Mouse (Mus musculus) liver, embryonic 11.5 days (tissue): ENCODE results near the gene Nrxn3. TPM values are rescaled to one million over a fixed set of nuclear protein-coding genes. Genes with fewer than 3 reads are reported as not detected.

Source experiments
- ATAC-seq: fragments of 200-750 bp; cut with Nextera tagmentation; replicated peaks from 2 replicates; pipeline ENCODE4 v1.8.0; 2017; ENCODE audit warnings: moderate number of reproducible peaks, mild to moderate bottlenecking, moderate TSS enrichment, moderate library complexity; ENCODE audit not compliant: low FRiP score
- DNase-seq: peaks from one replicate; pipeline ENCODE4 v3.0.0-alpha.2; 2017; ENCODE audit warnings: low spot score
- H3K27ac ChIP-seq: fragments of 300-500 bp; sonication (generic); 2 replicates; pipeline ENCODE4 v1.5.1; 2014; ENCODE audit warnings: mild to moderate bottlenecking, low read depth, low read length, control low read depth
- H3K27me3 ChIP-seq: fragments of 300-500 bp; sonication (generic); replicated peaks from 2 replicates; pipeline ENCODE4 v1.6.1; 2014; ENCODE audit warnings: low read length, mixed read lengths; ENCODE audit not compliant: control insufficient read depth, insufficient read depth
- H3K36me3 ChIP-seq: fragments of 300-500 bp; sonication (generic); 2 replicates; pipeline ENCODE4 v1.6.1; 2014; ENCODE audit warnings: mild to moderate bottlenecking, low read length, moderate library complexity, mixed read lengths; ENCODE audit not compliant: control insufficient read depth, insufficient read depth
- H3K4me1 ChIP-seq: fragments of 300-500 bp; sonication (generic); replicated peaks from 2 replicates; pipeline ENCODE4 v1.6.1; 2014; ENCODE audit warnings: low read length, mixed read lengths; ENCODE audit not compliant: control insufficient read depth, insufficient read depth
- H3K4me2 ChIP-seq: fragments of 300-500 bp; sonication (generic); 2 replicates; pipeline ENCODE4 v1.6.1; 2014; ENCODE audit warnings: mild to moderate bottlenecking, control low read depth, moderate library complexity
- H3K4me3 ChIP-seq: fragments of 300-500 bp; sonication (generic); 2 replicates; pipeline ENCODE4 v1.5.1; 2014; ENCODE audit warnings: low read depth, low read length, control low read depth
- H3K9ac ChIP-seq: fragments of 300-500 bp; sonication (generic); 2 replicates; pipeline ENCODE4 v1.6.1; 2014; ENCODE audit warnings: low read depth, low read length, control low read depth
- H3K9me3 ChIP-seq: fragments of 300-500 bp; sonication (generic); 2 replicates; pipeline ENCODE4 v1.6.1; 2016; ENCODE audit warnings: low read length, inconsistent platforms, mixed read lengths; ENCODE audit not compliant: control insufficient read depth
- WGBS: fragments of 180-500 bp; shearing (Covaris S2); extraction: QIAGEN DNeasy Blood & Tissue Kit; methylation state at CpG from one replicate; pipeline ENCODE4 v1.1.7; 2014; 5-methylcytosine and 5-hydroxymethylcytosine counted together
- polyA plus RNA-seq: library from polyadenylated mRNA; unstranded; fragments of >200 nt; fragmentation: Nextera tagmentation; extraction: Ambion mirVana; gene quantifications from 2 replicates; pipeline ENCODE4 v1.2.1, GENCODE M21; 2014

Gene Nrxn3
- polyA plus RNA-seq, 1 experiment from 2014 or later: 3.3 TPM

GRCm38 (mm10) chr12:90113351-90113791 is 1390.7 kb downstream of the Nrxn3 start:
- Histone ChIP-seq H3K27ac (no peak overlapping the region), H3K4me2 (no peak overlapping the region)

GRCm38 (mm10) chr12:90131927-90132869 is 1409.5 kb downstream of the Nrxn3 start:
- Histone ChIP-seq H3K9me3 (no peaks in the 10 kb centered on the region), H3K4me2 (no peak overlapping the region), H3K27ac (no peak overlapping the region), H3K9ac (no peak overlapping the region), H3K36me3 (no peaks in the 10 kb centered on the region), H3K4me3 (no peak overlapping the region), H3K4me1 (no peaks in the 10 kb centered on the region), H3K27me3 (no peaks in the 10 kb centered on the region)
- no peak for ATAC-seq
- no peak for DNase-seq
- WGBS: 70% methylated on average over 5 of the region's 5 CpGs

More at GRCm38 (mm10) chr12:90113351-90113791, 1390.7 kb downstream of the Nrxn3 start:
- Histone ChIP-seq H3K9me3 (no peaks in the 10 kb centered on the region), H3K36me3 (no peaks in the 10 kb centered on the region), H3K4me3 (no peak overlapping the region), H3K9ac (no peak overlapping the region), H3K4me1 (no peaks in the 10 kb centered on the region), H3K27me3 (no peaks in the 10 kb centered on the region)
- DNase-seq (no peak), ATAC-seq (no peak)

- Histone ChIP-seq H3K4me2 (no peak overlapping the region), H3K9me3 (no peaks in the 10 kb centered on the region), H3K27ac (no peak overlapping the region), H3K4me3 (no peak overlapping the region), H3K36me3 (no peaks in the 10 kb centered on the region), H3K27me3 (no peaks in the 10 kb centered on the region), H3K9ac (no peak overlapping the region), H3K4me1 (no peaks in the 10 kb centered on the region)
- WGBS: 63% methylated on average over 2 of the region's 2 CpGs
- DNase-seq (no peak), ATAC-seq (no peak)
Measured at GRCm38 (mm10) chr12:90142011-90142410, 1419.3 kb downstream of the Nrxn3 start.

- ATAC-seq (no peak), DNase-seq (no peak)
- WGBS: 67% methylated on average over 3 of the region's 3 CpGs
- Histone ChIP-seq H3K4me3 (no peak overlapping the region), H3K36me3 (no peaks in the 10 kb centered on the region), H3K27me3 (no peaks in the 10 kb centered on the region), H3K4me2 (no peak overlapping the region), H3K27ac (no peak overlapping the region), H3K9ac (no peak overlapping the region), H3K4me1 (no peaks in the 10 kb centered on the region), H3K9me3 (no peaks in the 10 kb centered on the region)
Measured at GRCm38 (mm10) chr12:90144247-90144646, 1421.6 kb downstream of the Nrxn3 start.

- Histone ChIP-seq H3K27ac (no peak overlapping the region), H3K9me3 (no peaks in the 10 kb centered on the region), H3K4me3 (no peak overlapping the region), H3K4me1 (no peaks in the 10 kb centered on the region), H3K9ac (no peak overlapping the region), H3K27me3 (no peaks in the 10 kb centered on the region), H3K4me2 (no peak overlapping the region), H3K36me3 (no peaks in the 10 kb centered on the region)
- WGBS: 81% methylated on average over 4 of the region's 4 CpGs
- DNase-seq (no peak), ATAC-seq (no peak)
Measured at GRCm38 (mm10) chr12:90158131-90158772, 1435.6 kb downstream of the Nrxn3 start.

GRCm38 (mm10) chr12:90159911-90160310 is 1437.2 kb downstream of the Nrxn3 start:
- Histone ChIP-seq H3K4me1 (no peaks in the 10 kb centered on the region), H3K36me3 (no peaks in the 10 kb centered on the region), H3K4me3 (no peak overlapping the region), H3K27me3 (no peaks in the 10 kb centered on the region), H3K27ac (no peak overlapping the region), H3K9me3 (no peaks in the 10 kb centered on the region), H3K4me2 (no peak overlapping the region), H3K9ac (no peak overlapping the region)
- 85% methylated on average over 3 of the region's 3 CpGs for WGBS
- ATAC-seq (no peak), DNase-seq (no peak)

- H3K4me2 ChIP-seq: no peak overlapping the region
- H3K9ac ChIP-seq: no peak overlapping the region
- H3K4me3 ChIP-seq: no peak overlapping the region
- ATAC-seq (no peak), DNase-seq (no peak)
- H3K36me3 ChIP-seq: no peaks in the 10 kb centered on the region
- H3K27ac ChIP-seq: no peak overlapping the region
- H3K4me1 ChIP-seq: no peaks in the 10 kb centered on the region
- H3K9me3 ChIP-seq: no peaks in the 10 kb centered on the region
- 69% methylated on average over 2 of the region's 2 CpGs for WGBS
- no peaks in the 10 kb centered on the region for H3K27me3 ChIP-seq
Measured at GRCm38 (mm10) chr12:90166118-90166517, 1443.4 kb downstream of the Nrxn3 start.

GRCm38 (mm10) chr12:90181566-90181965 is 1458.9 kb downstream of the Nrxn3 start:
- 82% methylated on average over 3 of the region's 3 CpGs for WGBS
- Histone ChIP-seq H3K4me1 (no peaks in the 10 kb centered on the region), H3K9ac (no peak overlapping the region), H3K27me3 (no peaks in the 10 kb centered on the region), H3K9me3 (no peaks in the 10 kb centered on the region), H3K4me2 (no peak overlapping the region), H3K4me3 (no peak overlapping the region), H3K27ac (no peak overlapping the region), H3K36me3 (no peaks in the 10 kb centered on the region)
- ATAC-seq: no peak
- no peak for DNase-seq
